Mouse (Mus musculus) hindbrain, embryonic 16.5 days (tissue): Measurements from ENCODE around the gene Col4a3bp. TPM values are rescaled to one million over a fixed set of nuclear protein-coding genes. Genes with fewer than 3 reads are reported as not detected.

Source experiments
- ATAC-seq: fragments of 200-750 bp; cut with Nextera tagmentation; 2 replicates; pipeline ENCODE4 v1.8.0; 2017; ENCODE audit warnings: moderate TSS enrichment, moderate library complexity
- H3K27ac ChIP-seq: fragments of 300-500 bp; sonication (generic); 2 replicates; pipeline ENCODE4 v1.5.1; 2014; ENCODE audit warnings: low read depth, mild to moderate bottlenecking, control low read depth, low read length, moderate library complexity
- H3K27me3 ChIP-seq: fragments of 300-500 bp; sonication (generic); replicated peaks from 2 replicates; pipeline ENCODE4 v1.6.1; 2014; ENCODE audit warnings: low read length; ENCODE audit not compliant: control insufficient read depth, insufficient read depth
- H3K36me3 ChIP-seq: fragments of 300-500 bp; sonication (generic); 2 replicates; pipeline ENCODE4 v1.6.1; 2014; ENCODE audit warnings: mild to moderate bottlenecking, low read length, moderate library complexity, mixed read lengths; ENCODE audit not compliant: control insufficient read depth, insufficient read depth
- H3K4me1 ChIP-seq: fragments of 300-500 bp; sonication (generic); 2 replicates; pipeline ENCODE4 v1.6.1; 2014; ENCODE audit warnings: low read depth, low read length; ENCODE audit not compliant: control insufficient read depth, insufficient read depth
- H3K4me2 ChIP-seq: fragments of 300-500 bp; sonication (generic); 2 replicates; pipeline ENCODE4 v1.6.1; 2014; ENCODE audit warnings: mild to moderate bottlenecking, low read length, control low read depth, moderate library complexity
- H3K4me3 ChIP-seq: fragments of 300-500 bp; sonication (generic); 2 replicates; pipeline ENCODE4 v1.5.1; 2014; ENCODE audit warnings: mild to moderate bottlenecking, low read length, control low read depth, moderate library complexity
- H3K9ac ChIP-seq: fragments of 300-500 bp; sonication (generic); 2 replicates; pipeline ENCODE4 v1.6.1; 2014; ENCODE audit warnings: low read depth, mild to moderate bottlenecking, control low read depth, low read length, moderate library complexity
- H3K9me3 ChIP-seq: fragments of 300-500 bp; sonication (generic); 2 replicates; pipeline ENCODE4 v1.6.1; 2014; ENCODE audit warnings: mild to moderate bottlenecking, low read length, moderate library complexity; ENCODE audit not compliant: control insufficient read depth
- WGBS: fragments of 180-500 bp; shearing (Covaris S2); extraction: QIAGEN DNeasy Blood & Tissue Kit; methylation state at CpG from one replicate; pipeline ENCODE4 v1.1.7; 2014; 5-methylcytosine and 5-hydroxymethylcytosine counted together
- polyA plus RNA-seq: library from polyadenylated mRNA; unstranded; fragments of >200 nt; fragmentation: Nextera tagmentation; extraction: Ambion mirVana; gene quantifications from 2 replicates; pipeline ENCODE4 v1.2.1, GENCODE M21; 2015

The Col4a3bp gene
- 7.5 and 7.6 TPM in 2 replicates for polyA plus RNA-seq

- under 1% methylated on average over 43 of the region's 50 CpGs for WGBS
- peak; percentile 99 for ATAC-seq
These were observed at the start of gene Col4a3bp, which contains the start of gene Polk for GRCm38 (mm10) chr13:96542081-96542889. Gene Col4a3bp, plus strand, starts transcription at chr13:96542618. Gene Polk, minus strand, starts transcription at chr13:96542579.

GRCm38 (mm10) chr13:96496630-96497029 is 45.8 kb upstream of the Col4a3bp start:
- no peaks in the 10 kb centered on the region for H3K27me3 ChIP-seq
- H3K9me3 ChIP-seq, result no peaks in the 10 kb centered on the region
- no peak for ATAC-seq
- no peak overlapping the region for H3K4me2 ChIP-seq
- no peaks in the 10 kb centered on the region for H3K4me1 ChIP-seq
- H3K27ac ChIP-seq, result no peak overlapping the region
- H3K36me3 ChIP-seq, result no peaks in the 10 kb centered on the region
- no peak overlapping the region for H3K9ac ChIP-seq
- no peak overlapping the region for H3K4me3 ChIP-seq
- 88% methylated on average over 8 of the region's 8 CpGs for WGBS

More at GRCm38 (mm10) chr13:96542081-96542889, at the start of gene Col4a3bp, which contains the start of gene Polk:
- no peaks in the 10 kb centered on the region for H3K36me3 ChIP-seq
- H3K4me1 ChIP-seq, result peaks cover 5% of the 10 kb centered on the region; the same call in 1 of the 2 replicates
- H3K9me3 ChIP-seq, result no peaks in the 10 kb centered on the region
- H3K4me3 ChIP-seq, result peak within 1 kb of the TSS; percentile 83
- H3K27me3 ChIP-seq, result no peaks in the 10 kb centered on the region
- H3K4me2 ChIP-seq, result peak within 1 kb of the TSS; percentile 66
- peak within 1 kb of the TSS; percentile 77 for H3K9ac ChIP-seq
- H3K27ac ChIP-seq, result peak within 1 kb of the TSS; percentile 92

- H3K36me3 ChIP-seq, result no peaks in the 10 kb centered on the region
- H3K27me3 ChIP-seq, result no peaks in the 10 kb centered on the region
- no peak for ATAC-seq
- no peak overlapping the region for H3K4me2 ChIP-seq
- no peak overlapping the region for H3K9ac ChIP-seq
- WGBS, result 77% methylated on average over 2 of the region's 2 CpGs
- no peak overlapping the region for H3K27ac ChIP-seq
- no peak overlapping the region for H3K4me3 ChIP-seq
- no peaks in the 10 kb centered on the region for H3K9me3 ChIP-seq
- no peaks in the 10 kb centered on the region for H3K4me1 ChIP-seq
These were observed 42.5 kb upstream of the Col4a3bp start for GRCm38 (mm10) chr13:96499891-96500290.

GRCm38 (mm10) chr13:96505661-96506060 is 36.8 kb upstream of the Col4a3bp start:
- Histone ChIP-seq H3K9ac (no peak overlapping the region), H3K27me3 (no peaks in the 10 kb centered on the region), H3K4me2 (no peak overlapping the region), H3K27ac (no peak overlapping the region), H3K4me3 (no peak overlapping the region), H3K4me1 (no peaks in the 10 kb centered on the region), H3K9me3 (no peaks in the 10 kb centered on the region), H3K36me3 (no peaks in the 10 kb centered on the region)
- WGBS, result 85% methylated on average over 4 of the region's 4 CpGs
- ATAC-seq, result no peak

- H3K4me1 ChIP-seq, result no peaks in the 10 kb centered on the region
- WGBS, result 85% methylated on average over 6 of the region's 6 CpGs
- H3K9ac ChIP-seq, result no peak overlapping the region
- H3K4me2 ChIP-seq, result no peak overlapping the region
- H3K9me3 ChIP-seq, result no peaks in the 10 kb centered on the region
- no peak overlapping the region for H3K4me3 ChIP-seq
- no peaks in the 10 kb centered on the region for H3K36me3 ChIP-seq
- ATAC-seq, result no peak
- no peaks in the 10 kb centered on the region for H3K27me3 ChIP-seq
- H3K27ac ChIP-seq, result no peak overlapping the region
These were observed 36.1 kb upstream of the Col4a3bp start for GRCm38 (mm10) chr13:96506313-96506712.

- no peak for ATAC-seq
These were observed 34.9 kb upstream of the Col4a3bp start for GRCm38 (mm10) chr13:96507541-96507940.

GRCm38 (mm10) chr13:96510635-96511034 is 31.8 kb upstream of the Col4a3bp start:
- no peaks in the 10 kb centered on the region for H3K9me3 ChIP-seq
- no peak overlapping the region for H3K4me2 ChIP-seq
- H3K27ac ChIP-seq, result no peak overlapping the region
- WGBS, result 78% methylated on average over 13 of the region's 13 CpGs
- no peaks in the 10 kb centered on the region for H3K36me3 ChIP-seq
- no peak overlapping the region for H3K9ac ChIP-seq
- no peaks in the 10 kb centered on the region for H3K4me1 ChIP-seq
- no peaks in the 10 kb centered on the region for H3K27me3 ChIP-seq
- H3K4me3 ChIP-seq, result no peak overlapping the region
- no peak for ATAC-seq

More at GRCm38 (mm10) chr13:96507541-96507940, 34.9 kb upstream of the Col4a3bp start:
- no peaks in the 10 kb centered on the region for H3K36me3 ChIP-seq
- H3K9me3 ChIP-seq, result no peaks in the 10 kb centered on the region
- H3K27ac ChIP-seq, result no peak overlapping the region
- no peaks in the 10 kb centered on the region for H3K4me1 ChIP-seq
- no peaks in the 10 kb centered on the region for H3K27me3 ChIP-seq
- H3K4me2 ChIP-seq, result no peak overlapping the region
- WGBS, result 90% methylated on average over 4 of the region's 4 CpGs
- no peak overlapping the region for H3K9ac ChIP-seq
- H3K4me3 ChIP-seq, result no peak overlapping the region

- Histone ChIP-seq H3K9ac (no peak overlapping the region), H3K9me3 (no peaks in the 10 kb centered on the region), H3K27ac (no peak overlapping the region), H3K36me3 (no peaks in the 10 kb centered on the region), H3K4me1 (no peaks in the 10 kb centered on the region), H3K4me3 (no peak overlapping the region), H3K27me3 (no peaks in the 10 kb centered on the region), H3K4me2 (no peak overlapping the region)
- 90% methylated on average over 1 of the region's 1 CpGs for WGBS
- no peak for ATAC-seq
These were observed 31.2 kb upstream of the Col4a3bp start for GRCm38 (mm10) chr13:96511262-96511661.

- Histone ChIP-seq H3K9me3 (no peaks in the 10 kb centered on the region), H3K27ac (no peak overlapping the region), H3K36me3 (no peaks in the 10 kb centered on the region), H3K4me3 (no peak overlapping the region), H3K4me2 (no peak overlapping the region), H3K4me1 (no peaks in the 10 kb centered on the region), H3K27me3 (no peaks in the 10 kb centered on the region), H3K9ac (no peak overlapping the region)
- no peak for ATAC-seq
- WGBS, result 73% methylated on average over 5 of the region's 5 CpGs
These were observed 30.5 kb upstream of the Col4a3bp start for GRCm38 (mm10) chr13:96511893-96512292.
